Mouse (Mus musculus) right cerebral cortex, postnatal 14 days (tissue): ENCODE measurements around the gene C8a.

ENCODE experiments used
- DNase-seq: peaks from one replicate; pipeline ENCODE4 v3.0.0; 2022

The C8a gene

GRCm38 (mm10) chr4:104766065-104766464 is 110.1 kb downstream of the C8a start, which contains the start of gene C8b:
Gene C8b, plus strand, starts transcription at chr4:104766317.
- DNase-seq, result no peak
